Mouse (Mus musculus): Measurements from ENCODE around the gene Kcnk7.

Gene Kcnk7

GRCm38 (mm10) chr19:5690343-5690735 is 13.8 kb upstream of the Kcnk7 start:
- DNase-seq (ENCODE audit: low spot score): no peak

DNA sequence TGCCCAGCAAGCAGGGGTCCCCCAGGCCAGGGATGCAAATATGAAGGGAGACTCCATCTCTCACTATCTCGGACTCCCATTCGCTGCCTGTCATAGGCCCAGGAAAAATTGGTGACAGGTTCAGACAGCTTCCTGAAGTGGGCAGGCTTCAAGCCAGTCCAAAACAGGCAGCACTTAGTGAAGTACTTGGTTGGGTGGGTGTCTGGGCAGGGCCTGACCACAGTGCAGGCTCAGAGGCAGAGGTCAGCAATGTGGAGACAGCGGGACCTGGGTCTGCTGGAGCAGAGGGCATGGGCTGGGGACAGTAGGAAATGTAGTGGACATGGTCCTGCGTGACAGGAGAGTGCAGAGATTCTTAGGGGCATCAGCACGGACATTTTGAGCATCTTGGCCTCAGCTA is 12.6 kb upstream of the Kcnk7 start:
- DNase-seq (ENCODE audit: low spot score): no peak

DNA sequence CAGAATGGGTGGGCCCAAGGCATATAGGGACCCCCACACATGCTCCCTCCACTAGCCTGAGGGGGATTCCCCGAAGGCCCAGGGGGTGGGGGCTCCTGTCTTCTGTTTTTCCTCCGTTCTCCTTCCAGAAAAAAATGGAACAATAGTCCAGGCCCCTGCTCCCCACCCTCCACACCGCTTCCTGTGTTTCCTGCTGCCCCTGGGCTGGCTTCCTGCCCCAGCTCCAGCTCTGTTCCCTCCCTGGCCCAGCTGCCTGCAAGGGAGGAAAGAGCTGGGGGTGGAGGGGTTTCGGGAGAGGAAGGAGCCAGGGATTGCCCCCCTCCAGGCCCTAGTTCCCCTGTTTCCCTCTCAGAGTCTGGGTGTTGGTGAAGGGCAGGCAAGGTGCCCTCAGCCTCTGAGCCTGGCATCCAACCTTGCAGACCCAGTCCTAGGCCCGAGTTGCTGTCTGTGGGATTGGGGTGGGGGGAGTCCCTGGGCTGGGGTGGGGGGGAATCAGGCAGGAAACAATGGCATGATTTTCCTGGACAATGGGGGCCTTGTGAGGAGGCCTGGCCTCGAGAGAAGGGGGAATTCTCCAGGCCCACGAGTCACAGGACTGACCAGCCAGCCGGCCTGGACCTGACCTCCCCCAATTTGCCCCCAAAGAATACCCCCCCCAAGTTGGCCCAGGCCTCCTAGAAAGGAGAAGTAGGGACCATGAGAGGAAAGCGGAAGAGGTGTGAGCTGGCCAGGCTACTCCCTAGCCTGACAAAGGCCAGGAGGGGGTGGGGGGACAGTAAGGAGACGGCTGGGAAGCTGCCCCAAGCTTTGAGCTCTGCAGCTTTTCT is 11.9 kb upstream of the Kcnk7 start:
- DNase-seq (ENCODE audit: low spot score): no peak

DNA sequence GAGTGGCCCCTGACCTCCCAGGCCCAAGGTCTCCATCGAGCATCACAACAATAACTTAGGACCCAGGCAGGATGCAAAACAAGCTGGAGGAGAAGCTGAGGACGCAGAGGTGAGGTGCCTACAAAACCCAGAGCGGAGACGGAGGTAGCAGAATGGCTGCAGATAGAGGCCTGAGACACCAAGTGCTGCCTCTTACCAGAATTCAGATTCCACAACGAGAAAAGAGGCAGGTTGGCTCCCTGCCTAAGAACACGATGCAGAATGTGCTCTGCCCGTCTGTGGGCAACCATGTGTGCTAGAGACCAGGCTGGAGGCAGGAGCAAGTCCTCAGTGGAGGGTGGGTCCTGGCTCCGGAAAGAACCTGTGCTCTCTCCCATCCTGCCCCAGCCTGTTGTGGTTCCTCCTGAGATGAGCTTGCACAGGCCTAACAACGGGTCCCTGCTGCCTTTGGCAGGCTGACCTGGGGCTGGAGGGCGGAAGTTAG is 11.2 kb upstream of the Kcnk7 start:
- no peak for DNase-seq (ENCODE audit: low spot score)

- no peak for DNase-seq (ENCODE audit: low spot score)
These were observed 10.4 kb upstream of the Kcnk7 start for GRCm38 (mm10) chr19:5693801-5694200.

- no peak for DNase-seq (ENCODE audit: low spot score)
These were observed 8.2 kb upstream of the Kcnk7 start for GRCm38 (mm10) chr19:5695849-5696462.

- DNase-seq (ENCODE audit: low spot score): no peak
These were observed 819 bp downstream of the Kcnk7 start for GRCm38 (mm10) chr19:5704801-5705571.

DNA sequence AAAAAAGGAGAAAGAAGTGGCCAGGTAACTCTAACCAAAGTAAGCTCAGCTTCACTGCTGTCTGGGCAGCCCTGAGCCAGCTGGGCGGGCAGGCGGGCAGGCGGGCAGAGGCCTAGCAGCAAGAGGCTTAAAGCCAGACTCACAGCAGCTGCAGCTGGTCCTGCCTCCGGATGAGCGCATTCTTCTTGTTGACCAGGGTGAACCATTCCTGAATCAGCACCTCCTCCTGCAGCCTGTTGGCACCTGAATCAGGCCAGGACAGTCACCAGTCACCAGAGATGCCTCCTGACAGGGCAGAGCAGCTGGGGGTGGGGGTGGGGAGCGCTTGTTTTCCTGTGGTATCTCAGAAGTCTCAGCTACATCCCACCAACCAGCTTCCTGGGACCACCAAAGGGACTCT is 5.9 kb downstream of the Kcnk7 start:
- DNase-seq (ENCODE audit: low spot score): no peak

GRCm38 (mm10) chr19:5710581-5710980 is 6.4 kb downstream of the Kcnk7 start:
- DNase-seq (ENCODE audit: low spot score): no peak

DNA sequence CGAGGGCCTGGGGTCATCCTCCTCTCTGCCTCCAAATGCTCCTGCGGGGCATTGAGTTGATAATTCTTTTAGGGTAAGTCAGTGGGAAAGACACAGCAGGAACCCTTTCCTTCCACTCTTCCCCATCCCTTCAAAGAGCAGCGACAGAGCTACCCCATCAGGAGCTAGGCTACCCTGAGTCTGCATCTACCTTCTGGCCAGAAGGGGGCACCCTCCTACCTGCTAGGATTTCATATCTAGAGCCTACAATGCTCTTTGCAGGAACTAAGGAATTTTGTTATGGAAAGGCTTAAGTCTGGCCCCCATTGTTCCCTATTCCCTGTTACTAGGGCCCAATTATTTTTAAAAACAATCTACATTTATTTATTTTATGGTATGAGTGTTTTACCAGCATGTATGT is 7.1 kb downstream of the Kcnk7 start:
- DNase-seq (ENCODE audit: low spot score): no peak

- DNase-seq (ENCODE audit: low spot score): no peak
These were observed 7.8 kb downstream of the Kcnk7 start for GRCm38 (mm10) chr19:5711907-5712460.

DNA sequence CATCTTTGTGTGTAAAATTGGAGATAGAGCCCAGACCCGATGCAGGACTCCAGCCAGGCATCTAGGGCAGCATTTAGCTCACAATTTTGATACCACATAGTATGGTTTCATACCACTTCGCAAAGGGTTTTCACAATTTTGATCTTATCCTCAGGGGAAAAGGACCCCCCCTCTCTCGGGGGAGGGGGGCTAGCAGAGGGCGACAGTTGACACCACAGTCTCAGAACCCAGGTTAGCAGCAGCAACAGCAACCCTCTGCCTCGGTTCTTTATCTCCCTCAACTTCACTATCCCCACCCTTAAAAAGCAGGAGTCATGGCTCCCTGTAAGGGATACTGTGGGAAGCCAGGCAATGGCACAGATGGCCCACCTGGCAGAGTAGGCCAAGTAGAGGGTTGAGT is 9.1 kb downstream of the Kcnk7 start:
- no peak for DNase-seq (ENCODE audit: low spot score)

DNA sequence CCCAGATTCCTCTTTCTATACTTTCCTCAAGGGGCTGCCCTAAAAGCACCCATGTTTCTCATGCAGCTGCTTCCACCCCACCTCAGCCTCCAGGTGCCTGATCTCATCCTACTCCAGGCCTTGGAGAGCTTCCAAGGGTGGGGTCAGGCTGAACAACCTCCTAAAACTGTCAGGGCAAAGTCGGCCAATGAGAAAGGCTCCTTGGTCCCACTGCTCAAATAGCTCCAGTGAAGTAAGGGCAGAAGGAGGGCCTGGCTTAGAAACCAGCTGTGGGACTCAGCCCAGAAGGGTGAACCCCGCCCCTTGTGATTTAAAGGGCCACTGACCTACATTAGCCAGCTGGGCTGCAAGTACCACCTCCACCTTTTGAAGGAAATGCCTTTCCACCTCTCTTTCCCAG is 9.6 kb downstream of the Kcnk7 start:
- DNase-seq (ENCODE audit: low spot score): no peak

DNA sequence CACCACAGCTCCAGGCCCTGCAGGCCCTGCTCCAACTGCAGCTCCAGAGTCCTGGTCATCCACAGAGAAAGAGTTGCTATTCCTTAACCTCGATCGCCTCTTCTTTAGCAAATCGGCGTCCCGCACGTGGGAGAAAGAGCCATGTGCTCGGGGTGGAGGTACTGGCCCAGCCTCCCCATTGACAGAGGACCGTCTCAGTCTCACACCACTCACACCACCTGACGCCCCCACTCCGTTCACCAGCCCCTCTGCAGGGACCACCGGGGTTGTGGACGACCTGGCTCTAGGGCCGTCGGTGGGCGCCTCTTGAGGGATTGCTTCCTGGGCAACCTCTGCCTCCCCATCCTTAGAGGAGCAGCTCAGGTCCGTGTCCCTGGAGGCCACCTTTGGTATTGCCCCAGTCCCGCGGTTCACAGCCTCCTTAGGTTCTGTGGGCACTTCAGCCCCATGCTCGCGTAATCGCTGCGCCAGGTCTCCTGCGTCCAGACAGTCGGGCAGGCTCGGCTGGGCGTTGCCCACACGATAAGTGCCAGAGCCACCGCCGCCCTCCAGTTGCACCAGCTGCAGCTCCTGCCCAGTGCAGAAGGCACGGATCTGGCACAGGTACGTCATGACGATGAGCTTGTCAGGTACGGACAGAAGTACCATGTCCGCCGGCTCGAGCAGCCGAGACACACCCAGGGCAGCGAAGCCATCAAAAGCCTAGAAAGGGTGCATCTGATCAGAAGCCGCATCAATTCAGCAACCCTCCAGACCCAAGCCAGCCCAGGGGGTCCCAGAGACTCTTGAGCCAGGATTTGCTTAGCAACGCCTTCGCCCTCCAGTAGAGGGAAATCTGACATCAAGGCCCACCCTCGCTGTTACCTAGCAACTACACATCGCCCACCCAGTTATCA is 11.9 kb downstream of the Kcnk7 start:
- no peak for DNase-seq (ENCODE audit: low spot score)

GRCm38 (mm10) chr19:5716955-5717354 is 12.8 kb downstream of the Kcnk7 start:
- no peak for DNase-seq (ENCODE audit: low spot score)

GRCm38 (mm10) chr19:5721233-5721632 is 17.1 kb downstream of the Kcnk7 start:
- no peak for DNase-seq (ENCODE audit: low spot score)

GRCm38 (mm10) chr19:5722848-5723425 is 18.8 kb downstream of the Kcnk7 start:
- no peak for DNase-seq (ENCODE audit: low spot score)

DNA sequence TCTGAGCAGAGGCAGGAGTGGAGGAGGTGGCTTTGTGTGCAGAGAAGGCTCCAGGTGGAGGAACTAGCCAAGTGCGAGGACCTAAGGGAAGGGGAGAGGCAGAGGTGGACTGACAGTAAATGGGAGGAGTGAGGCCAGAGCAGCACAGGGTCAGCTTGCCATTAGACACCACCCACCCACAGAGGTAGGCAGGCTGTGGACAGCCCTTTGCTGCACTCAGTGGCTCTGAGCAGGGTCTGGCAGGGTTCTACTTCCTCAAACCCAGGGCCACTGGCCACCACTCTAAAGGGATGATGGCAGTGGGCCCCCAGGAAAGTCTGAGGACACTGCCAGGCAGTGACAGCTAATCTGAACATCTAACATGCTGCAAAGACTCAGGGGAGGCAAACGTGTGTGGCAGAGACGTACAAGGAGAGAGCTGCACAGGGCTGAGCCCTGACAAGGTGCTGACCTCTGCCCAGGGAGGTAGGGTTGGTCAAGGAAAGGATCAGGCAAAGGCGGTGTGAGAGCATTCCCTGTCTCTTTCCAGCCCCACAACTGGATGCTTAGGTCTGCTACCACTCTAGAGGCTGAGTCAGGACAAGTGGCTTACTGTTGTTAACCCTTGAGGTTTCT is 19.9 kb downstream of the Kcnk7 start:
- no peak for DNase-seq (ENCODE audit: low spot score)

DNA sequence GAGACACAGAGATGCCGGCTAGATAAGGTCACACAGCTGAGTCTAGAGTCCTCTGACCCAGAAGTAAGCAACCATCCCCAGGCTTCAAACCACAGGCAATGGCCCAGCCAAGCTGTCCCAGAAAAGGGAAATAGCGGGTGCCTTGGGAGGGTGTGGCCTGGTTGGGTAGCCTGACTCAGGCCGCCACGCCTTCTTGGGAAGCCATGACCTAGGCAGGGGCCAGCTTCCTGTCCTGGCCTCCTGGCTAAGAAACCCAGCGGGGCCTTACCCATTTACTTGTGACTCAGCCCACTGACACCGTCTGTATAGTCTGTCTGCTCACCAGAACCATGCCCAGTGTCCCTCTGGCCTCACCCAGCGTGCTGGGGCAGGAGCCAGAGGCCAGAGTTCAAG is 20.4 kb downstream of the Kcnk7 start:
- no peak for DNase-seq (ENCODE audit: low spot score)

- no peak for DNase-seq (ENCODE audit: low spot score)
These were observed 21.0 kb downstream of the Kcnk7 start for GRCm38 (mm10) chr19:5725029-5725707.
